Mouse (Mus musculus): ENCODE results near the gene Adh6a. TPM values are rescaled to one million over a fixed set of nuclear protein-coding genes. Genes with fewer than 3 reads are reported as not detected.

Adh6a gene
- not detected for total RNA-seq (2021)

- DNase-seq, result no peak
- intact Hi-C loops (cut with DNase I), result no loop called here
Observed at GRCm38 (mm10) chr3:138312965-138313364, at the start of gene Adh6a. Adh6a (plus strand) TSS chr3:138313286.

- DNase-seq, result no peak
- intact Hi-C loops (cut with DNase I), result no loop called here
Observed at GRCm38 (mm10) chr3:138264648-138265047, 48.4 kb upstream of the Adh6a start.

- intact Hi-C loops (cut with DNase I), result no loop called here
- no peak for DNase-seq
Observed at GRCm38 (mm10) chr3:138270507-138270906, 42.6 kb upstream of the Adh6a start.

- intact Hi-C loops (cut with DNase I), result no loop called here
- DNase-seq, result no peak
Observed at GRCm38 (mm10) chr3:138271297-138271696, 41.8 kb upstream of the Adh6a start.

GRCm38 (mm10) chr3:138273080-138273479 lies 40.0 kb upstream of the Adh6a start:
- DNase-seq, result no peak
- intact Hi-C loops (cut with DNase I), result no loop called here

GRCm38 (mm10) chr3:138275100-138275499 lies 38.0 kb upstream of the Adh6a start:
- DNase-seq, result no peak
- intact Hi-C loops (cut with DNase I), result loop anchor here (5.0 kb wide), 1 partner anchor 132 kb away; no protein-coding TSS in a partner anchor

- DNase-seq, result no peak
- intact Hi-C loops (cut with DNase I), result no loop called here
Observed at GRCm38 (mm10) chr3:138282556-138282955, 30.5 kb upstream of the Adh6a start.

- intact Hi-C loops (cut with DNase I), result no loop called here
- peak in 1 of 2 experiments; percentile 23 for DNase-seq
Observed at GRCm38 (mm10) chr3:138283831-138284230, 29.3 kb upstream of the Adh6a start.

- intact Hi-C loops (cut with DNase I), result no loop called here
- DNase-seq, result no peak
Observed at GRCm38 (mm10) chr3:138285986-138286385, 27.1 kb upstream of the Adh6a start.

- intact Hi-C loops (cut with DNase I), result no loop called here
- no peak for DNase-seq
Observed at GRCm38 (mm10) chr3:138287686-138288085, 25.4 kb upstream of the Adh6a start.

GRCm38 (mm10) chr3:138290672-138291071 lies 22.4 kb upstream of the Adh6a start:
- intact Hi-C loops (cut with DNase I), result no loop called here
- no peak for DNase-seq

GRCm38 (mm10) chr3:138291529-138292117 lies 21.5 kb upstream of the Adh6a start:
- intact Hi-C loops (cut with DNase I), result no loop called here
- no peak for DNase-seq

- DNase-seq, result no peak
- intact Hi-C loops (cut with DNase I), result no loop called here
Observed at GRCm38 (mm10) chr3:138293298-138293895, 19.7 kb upstream of the Adh6a start.

GRCm38 (mm10) chr3:138300130-138300529 lies 13.0 kb upstream of the Adh6a start:
- no peak for DNase-seq
- intact Hi-C loops (cut with DNase I), result no loop called here

GRCm38 (mm10) chr3:138302676-138303075 lies 10.4 kb upstream of the Adh6a start:
- no peak for DNase-seq
- intact Hi-C loops (cut with DNase I), result no loop called here

- intact Hi-C loops (cut with DNase I), result no loop called here
- peak; percentile 10 to 24 for DNase-seq
Observed at GRCm38 (mm10) chr3:138303771-138304488, 9.2 kb upstream of the Adh6a start.

- intact Hi-C loops (cut with DNase I), result no loop called here
- DNase-seq, result no peak
Observed at GRCm38 (mm10) chr3:138304489-138304871, 8.6 kb upstream of the Adh6a start.

GRCm38 (mm10) chr3:138305486-138306289 lies 7.4 kb upstream of the Adh6a start:
- intact Hi-C loops (cut with DNase I), result loop anchor here (5.0 kb wide), 1 partner anchor 102 kb away; no protein-coding TSS in a partner anchor

GRCm38 (mm10) chr3:138306290-138306683 lies 6.8 kb upstream of the Adh6a start:
- intact Hi-C loops (cut with DNase I), result loop anchor here (5.0 kb wide), 1 partner anchor 101 kb away; no protein-coding TSS in a partner anchor
- DNase-seq, result no peak

More at GRCm38 (mm10) chr3:138305486-138306289, 7.4 kb upstream of the Adh6a start:
- DNase-seq, result no peak

GRCm38 (mm10) chr3:138309910-138310309 lies 3.2 kb upstream of the Adh6a start:
- intact Hi-C loops (cut with DNase I), result loop anchor here (5.0 kb wide), 1 partner anchor 97 kb away; no protein-coding TSS in a partner anchor
- no peak for DNase-seq

GRCm38 (mm10) chr3:138311015-138311414 lies 2.1 kb upstream of the Adh6a start:
- no peak for DNase-seq
- intact Hi-C loops (cut with DNase I), result no loop called here
